In the genomic region with DNA sequence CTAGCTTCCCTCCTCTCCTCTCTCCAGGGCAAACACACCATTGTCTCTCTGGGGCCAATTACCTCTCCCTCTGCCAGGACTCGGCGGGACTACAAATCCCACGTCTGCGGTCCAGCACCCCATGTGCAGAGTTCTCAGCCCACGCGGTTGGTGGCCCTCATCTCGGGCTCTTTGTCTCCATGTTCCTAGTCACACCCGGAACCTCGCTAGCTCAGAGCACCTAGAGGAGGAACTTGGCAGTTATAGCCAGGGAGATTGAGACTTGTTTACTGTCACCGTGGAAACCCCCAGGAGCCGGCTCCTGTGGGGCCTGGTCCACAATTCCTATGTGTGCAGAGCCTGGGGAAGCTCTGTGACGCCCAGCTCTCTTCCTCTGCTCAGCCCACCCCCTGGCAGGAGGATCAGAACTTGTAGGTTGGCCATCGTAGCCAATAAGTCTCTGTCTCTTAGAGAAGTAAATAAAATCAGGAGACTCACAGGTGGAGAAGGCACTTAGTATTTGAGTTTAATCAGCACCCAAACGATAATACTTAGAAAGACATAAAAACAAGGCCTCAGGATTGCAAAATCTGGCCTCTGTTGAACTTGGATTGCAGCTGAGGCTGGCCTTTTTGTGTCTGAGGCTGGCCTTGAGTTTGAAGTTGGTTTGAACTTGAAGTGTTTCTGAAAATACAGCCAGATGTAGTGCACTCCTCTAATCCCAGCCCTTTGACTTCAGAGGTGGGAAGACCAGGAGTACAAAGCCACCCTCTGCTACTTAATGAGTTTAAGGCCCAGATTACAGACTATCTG, we compare ENCODE assay signal across 11 mouse cellular contexts. TPM values are rescaled to one million over a fixed set of nuclear protein-coding genes. Genes with fewer than 3 reads are reported as not detected.
DNase-seq lines count a peak whose midpoint lies in the region; ATAC-seq lines count a peak whose summit lies in the region.
"Had no signal": no experiment of that assay in that cellular context is flagged by ENCODE, and none has a peak within 500 bp of the region (broad histone marks: within the 10 kb centered on the region; RNA-seq: fewer than 3 reads in every experiment).

No protein-coding gene starts in this region.

- no peak overlapping the region for H3K4me2 ChIP-seq in midbrain, embryonic 11.5 days
- H3K4me2 ChIP-seq in midbrain, embryonic 13.5 days (replicated peaks) = no peak overlapping the region
- H3K4me2 ChIP-seq in intestine, embryonic 16.5 days (ENCODE audit: low read depth, low read length) = 0 out of 2 replicates have a peak overlapping the region, but pooled peaks have one; percentile 38
- H3K4me2 ChIP-seq in neural tube, embryonic 15.5 days = no peak overlapping the region
- H3K4me2 ChIP-seq: embryonic facial prominence, embryonic 13.5 days; hindbrain, embryonic 15.5 days had no signal

- no peak overlapping the region for H3K27ac ChIP-seq in midbrain, embryonic 11.5 days (ENCODE audit: low read depth, low read length)
- no peak overlapping the region for H3K27ac ChIP-seq in midbrain, embryonic 13.5 days
- H3K27ac ChIP-seq in intestine, embryonic 16.5 days (ENCODE audit: low read length) = no peak overlapping the region
- no peak overlapping the region for H3K27ac ChIP-seq in neural tube, embryonic 15.5 days (replicated peaks)
- H3K27ac ChIP-seq: embryonic facial prominence, embryonic 13.5 days; hindbrain, embryonic 15.5 days had no signal

- H3K4me3 ChIP-seq in midbrain, embryonic 11.5 days (ENCODE audit: low read depth, low read length) = no peak overlapping the region
- no peak overlapping the region for H3K4me3 ChIP-seq in midbrain, embryonic 13.5 days (replicated peaks)
- peak overlapping the region; percentile 22; the same call in 1 of the 2 replicates for H3K4me3 ChIP-seq in intestine, embryonic 16.5 days (ENCODE audit: low read length)
- H3K4me3 ChIP-seq in neural tube, embryonic 15.5 days (replicated peaks) = no peak overlapping the region
- H3K4me3 ChIP-seq: embryonic facial prominence, embryonic 13.5 days; hindbrain, embryonic 15.5 days; megakaryocyte, embryonic 14.5 days had no signal

- no peak for ATAC-seq in midbrain, embryonic 11.5 days (ENCODE audit: low FRiP score)
- ATAC-seq in midbrain, embryonic 13.5 days = no peak
- ATAC-seq in intestine, embryonic 16.5 days = peak; percentile 73
- no peak for ATAC-seq in neural tube, embryonic 15.5 days (ENCODE audit: low FRiP score)

- no peak overlapping the region for H3K9ac ChIP-seq in midbrain, embryonic 11.5 days (ENCODE audit: low read length)
- H3K9ac ChIP-seq in midbrain, embryonic 13.5 days (replicated peaks) = no peak overlapping the region
- H3K9ac ChIP-seq in intestine, embryonic 16.5 days (ENCODE audit: low read depth, low read length) = peak overlapping the region; percentile 38; the same call in 1 of the 2 replicates
- H3K9ac ChIP-seq in neural tube, embryonic 15.5 days (replicated peaks) = no peak overlapping the region
- H3K9ac ChIP-seq: embryonic facial prominence, embryonic 13.5 days; hindbrain, embryonic 15.5 days had no signal

- H3K27me3 ChIP-seq in midbrain, embryonic 11.5 days (ENCODE audit: control insufficient read depth, insufficient read depth, low read length) = no peaks in the 10 kb centered on the region
- H3K27me3 ChIP-seq in midbrain, embryonic 13.5 days = no peaks in the 10 kb centered on the region
- no peaks in the 10 kb centered on the region for H3K27me3 ChIP-seq in intestine, embryonic 16.5 days (replicated peaks; ENCODE audit: control insufficient read depth, insufficient read depth, low read length)
- H3K27me3 ChIP-seq in splenic B cell, adult 2 months (ENCODE audit: control insufficient read depth, insufficient read depth, low read length, poor library complexity, severe bottlenecking) = no peaks in the 10 kb centered on the region
- no peaks in the 10 kb centered on the region for H3K27me3 ChIP-seq in neural tube, embryonic 15.5 days (replicated peaks)
- H3K27me3 ChIP-seq: embryonic facial prominence, embryonic 13.5 days; hindbrain, embryonic 15.5 days; megakaryocyte, embryonic 14.5 days had no signal

- no peaks in the 10 kb centered on the region for H3K4me1 ChIP-seq in midbrain, embryonic 11.5 days (ENCODE audit: control insufficient read depth, insufficient read depth, low read length)
- H3K4me1 ChIP-seq in midbrain, embryonic 13.5 days (replicated peaks) = no peaks in the 10 kb centered on the region
- H3K4me1 ChIP-seq in intestine, embryonic 16.5 days (ENCODE audit: control insufficient read depth, insufficient read depth, low read length) = peaks cover 5% of the 10 kb centered on the region; the same call in 1 of the 2 replicates
- H3K4me1 ChIP-seq in neural tube, embryonic 15.5 days = no peaks in the 10 kb centered on the region
- H3K4me1 ChIP-seq: embryonic facial prominence, embryonic 13.5 days; hindbrain, embryonic 15.5 days had no signal

- no peaks in the 10 kb centered on the region for H3K36me3 ChIP-seq in midbrain, embryonic 11.5 days (ENCODE audit: control insufficient read depth, insufficient read depth, low read length)
- no peaks in the 10 kb centered on the region for H3K36me3 ChIP-seq in midbrain, embryonic 13.5 days
- H3K36me3 ChIP-seq in intestine, embryonic 16.5 days (ENCODE audit: control insufficient read depth, insufficient read depth, low read length) = no peaks in the 10 kb centered on the region
- H3K36me3 ChIP-seq in splenic B cell, adult 2 months (ENCODE audit: control insufficient read depth, insufficient read depth, low read length, poor library complexity, severe bottlenecking) = no peaks in the 10 kb centered on the region
- no peaks in the 10 kb centered on the region for H3K36me3 ChIP-seq in neural tube, embryonic 15.5 days
- H3K36me3 ChIP-seq: embryonic facial prominence, embryonic 13.5 days; hindbrain, embryonic 15.5 days had no signal

- WGBS in midbrain, embryonic 11.5 days = 68% methylated on average over 14 of the region's 14 CpGs
- 63% methylated on average over 14 of the region's 14 CpGs for WGBS in midbrain, embryonic 13.5 days
- WGBS in intestine, embryonic 16.5 days = 44% methylated on average over 14 of the region's 14 CpGs
- 65% methylated on average over 14 of the region's 14 CpGs for WGBS in neural tube, embryonic 15.5 days

- H3K9me3 ChIP-seq in midbrain, embryonic 11.5 days (ENCODE audit: control insufficient read depth, low read length) = no peaks in the 10 kb centered on the region
- no peaks in the 10 kb centered on the region for H3K9me3 ChIP-seq in midbrain, embryonic 13.5 days
- no peaks in the 10 kb centered on the region for H3K9me3 ChIP-seq in intestine, embryonic 16.5 days (ENCODE audit: control insufficient read depth, low read length)
- no peaks in the 10 kb centered on the region for H3K9me3 ChIP-seq in neural tube, embryonic 15.5 days (replicated peaks)
- H3K9me3 ChIP-seq: embryonic facial prominence, embryonic 13.5 days; hindbrain, embryonic 15.5 days; megakaryocyte, embryonic 14.5 days had no signal

- peak; percentile 75 for DNase-seq in midbrain, embryonic 11.5 days (ENCODE audit: low spot score, missing footprints)
- peak; percentile 73 for DNase-seq in MEL-GATA-1-ER (ENCODE audit: extremely low read depth, low read depth)
- peak; percentile 65 for DNase-seq in splenic B cell, adult 2 months (ENCODE audit: low read depth, low spot score)
- DNase-seq in cerebellum, adult 11-12 months = no peak
- DNase-seq in cerebellum, postnatal 4 days (ENCODE audit: low spot score in 2 of 2) = no peak

RNA-seq across cellular contexts. Expression of a gene that starts 8.6 kb away (rescaled TPM):
- 723 and 735 TPM in 2 replicates for polyA plus RNA-seq in midbrain, embryonic 11.5 days (2014; fragmentation: Nextera tagmentation; extraction: Ambion mirVana)
- 361 and 363 TPM in 2 replicates for polyA plus RNA-seq in midbrain, embryonic 13.5 days (2015; fragmentation: Nextera tagmentation; extraction: Ambion mirVana)
- polyA plus RNA-seq in intestine, embryonic 16.5 days (2015; fragmentation: Nextera tagmentation; extraction: Ambion mirVana) = 751 and 822 TPM in 2 replicates
- polyA plus RNA-seq in neural tube, embryonic 15.5 days (2015; fragmentation: Nextera tagmentation; extraction: Ambion mirVana) = 211 and 369 TPM in 2 replicates

RNA-seq across cellular contexts. Expression of a gene that starts 29.7 kb away (rescaled TPM):
- 11.8 and 12.5 TPM in 2 replicates for polyA plus RNA-seq in midbrain, embryonic 11.5 days (2014; fragmentation: Nextera tagmentation; extraction: Ambion mirVana)
- 10.7 and 15.4 TPM in 2 replicates for polyA plus RNA-seq in midbrain, embryonic 13.5 days (2015; fragmentation: Nextera tagmentation; extraction: Ambion mirVana)
- polyA plus RNA-seq in intestine, embryonic 16.5 days (2015; fragmentation: Nextera tagmentation; extraction: Ambion mirVana) = 3.7 and 5.4 TPM in 2 replicates
- 15.3 and 15.9 TPM in 2 replicates for polyA plus RNA-seq in neural tube, embryonic 15.5 days (2015; fragmentation: Nextera tagmentation; extraction: Ambion mirVana)

RNA-seq across cellular contexts. Expression of a gene that starts 45.9 kb away (rescaled TPM):
- 1.4 and 2.1 TPM in 2 replicates for polyA plus RNA-seq in midbrain, embryonic 11.5 days (2014; fragmentation: Nextera tagmentation; extraction: Ambion mirVana)
- polyA plus RNA-seq in midbrain, embryonic 13.5 days (2015; fragmentation: Nextera tagmentation; extraction: Ambion mirVana) = 5.2 TPM in 2 replicates
- 1.2 and 2.0 TPM in 2 replicates for polyA plus RNA-seq in intestine, embryonic 16.5 days (2015; fragmentation: Nextera tagmentation; extraction: Ambion mirVana)
- 3.0 and 3.6 TPM in 2 replicates for polyA plus RNA-seq in neural tube, embryonic 15.5 days (2015; fragmentation: Nextera tagmentation; extraction: Ambion mirVana)

RNA-seq across cellular contexts. Expression of a gene that starts 50.6 kb away (rescaled TPM):
- 110 and 112 TPM in 2 replicates for polyA plus RNA-seq in midbrain, embryonic 11.5 days (2014; fragmentation: Nextera tagmentation; extraction: Ambion mirVana)
- polyA plus RNA-seq in midbrain, embryonic 13.5 days (2015; fragmentation: Nextera tagmentation; extraction: Ambion mirVana) = 147 and 153 TPM in 2 replicates
- polyA plus RNA-seq in intestine, embryonic 16.5 days (2015; fragmentation: Nextera tagmentation; extraction: Ambion mirVana) = 76.2 and 85.9 TPM in 2 replicates
- polyA plus RNA-seq in neural tube, embryonic 15.5 days (2015; fragmentation: Nextera tagmentation; extraction: Ambion mirVana) = 128 and 133 TPM in 2 replicates

Comparison
In these comparisons a context has a peak if more than half of its experiments do, and no peak if none do; other contexts are left out.
1. DNase-seq: peak in midbrain, embryonic 11.5 days (single experiment), MEL-GATA-1-ER (single experiment) and splenic B cell, adult 2 months (single experiment); none in cerebellum, adult 11-12 months (single experiment) and cerebellum, postnatal 4 days (0 of 2).